Mouse (Mus musculus): ENCODE results near the gene Ednra. TPM values are rescaled to one million over a fixed set of nuclear protein-coding genes. Genes with fewer than 3 reads are reported as not detected.
A peak's percentile ranks its signal among the peaks of the same experiment; 100 is the strongest.

Ednra gene
- polyA plus RNA-seq, 1 experiment from 2014 or later, result 62.3 TPM

DNA sequence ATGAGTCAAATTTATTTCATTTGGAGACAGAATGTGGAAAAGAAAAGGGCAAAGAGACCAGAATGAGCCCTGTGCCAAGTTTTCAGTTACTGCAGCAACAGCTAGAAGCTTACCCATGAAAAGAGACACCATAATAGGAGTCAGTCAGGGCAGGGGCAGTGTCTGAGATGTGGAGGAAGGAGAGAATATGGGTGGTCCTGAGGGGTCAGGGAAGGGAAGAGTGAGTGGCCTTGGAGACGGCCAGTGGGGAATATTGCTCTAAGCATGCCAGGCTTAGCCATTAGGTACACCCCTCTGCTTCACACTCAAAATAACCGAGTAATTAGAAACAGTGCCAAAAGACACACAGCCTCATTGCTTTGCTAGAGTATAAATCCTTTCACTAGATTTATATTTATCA lies 9.5 kb upstream of the Ednra start:
- Histone ChIP-seq H3K36me3 (ENCODE audit: control insufficient read depth, insufficient read depth, low read length) (no peaks in the 10 kb centered on the region), H3K9me3 (ENCODE audit: control insufficient read depth, low read length) (no peaks in the 10 kb centered on the region), H3K27ac (replicated peaks; ENCODE audit: low read depth, low read length) (no peak overlapping the region), H3K27me3 (ENCODE audit: control insufficient read depth, insufficient read depth, low read length) (no peaks in the 10 kb centered on the region), H3K9ac (ENCODE audit: low read length) (no peak overlapping the region), H3K4me1 (ENCODE audit: control insufficient read depth, insufficient read depth, low read length) (no peaks in the 10 kb centered on the region), H3K4me2 (ENCODE audit: low read depth, severe bottlenecking) (no peak overlapping the region), H3K4me3 (ENCODE audit: low read depth, low read length) (no peak overlapping the region)
- ATAC-seq (ENCODE audit: insufficient number of reproducible peaks, low FRiP score, low TSS enrichment, low read depth), result no peak
- DNase-seq (ENCODE audit: low spot score), result no peak
- 26% methylated on average over 2 of the region's 2 CpGs for WGBS

DNA sequence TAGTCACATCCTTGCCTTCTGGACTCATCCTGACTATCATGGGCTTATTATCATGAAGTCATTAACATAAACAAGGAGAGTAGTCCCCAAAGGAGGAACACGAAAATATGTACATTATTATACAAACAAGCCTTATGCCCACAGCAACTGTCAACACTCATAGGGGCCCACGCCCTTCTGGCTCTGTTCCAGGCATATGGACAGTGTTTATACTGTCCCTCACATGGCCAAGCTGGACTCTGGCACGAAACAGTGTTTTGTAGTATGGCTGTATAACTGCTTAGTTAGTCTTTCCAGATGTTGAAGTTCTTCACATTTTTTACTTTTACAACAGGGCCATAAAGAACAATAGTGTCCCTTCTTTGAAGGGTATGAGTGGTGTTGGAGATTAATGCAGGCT lies 8.7 kb upstream of the Ednra start:
- Histone ChIP-seq H3K4me2 (ENCODE audit: low read depth, severe bottlenecking) (no peak overlapping the region), H3K27me3 (ENCODE audit: control insufficient read depth, insufficient read depth, low read length) (no peaks in the 10 kb centered on the region)
- 71% methylated on average over 3 of the region's 3 CpGs for WGBS

DNA sequence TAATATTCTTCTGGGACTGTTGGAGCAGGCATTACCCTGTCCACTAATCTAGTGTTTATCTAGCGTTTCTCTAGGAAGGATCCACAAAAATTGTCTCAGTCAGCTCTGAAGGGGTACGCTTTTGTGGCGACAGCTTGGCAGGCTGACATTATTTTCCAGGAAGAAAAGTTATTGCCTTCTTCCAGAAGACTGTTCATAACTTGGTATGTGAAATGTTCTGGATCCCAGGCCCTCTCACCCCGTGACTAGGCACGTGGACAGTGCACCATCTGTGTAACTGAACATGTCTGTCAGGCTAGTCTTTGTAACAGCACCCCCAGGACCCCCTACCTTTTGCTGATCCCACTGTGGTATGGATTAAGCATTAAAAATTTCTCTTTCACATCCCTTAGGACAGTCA lies 1.1 kb upstream of the Ednra start:
- H3K4me2 ChIP-seq (ENCODE audit: low read depth, severe bottlenecking), result no peak overlapping the region

More for the DNA sequence above, 8.7 kb upstream of the Ednra start:
- DNase-seq (ENCODE audit: low spot score) (no peak), ATAC-seq (ENCODE audit: insufficient number of reproducible peaks, low FRiP score, low TSS enrichment, low read depth) (no peak)
- Histone ChIP-seq H3K9me3 (ENCODE audit: control insufficient read depth, low read length) (no peaks in the 10 kb centered on the region), H3K9ac (ENCODE audit: low read length) (no peak overlapping the region), H3K4me3 (ENCODE audit: low read depth, low read length) (no peak overlapping the region), H3K4me1 (ENCODE audit: control insufficient read depth, insufficient read depth, low read length) (no peaks in the 10 kb centered on the region), H3K27ac (replicated peaks; ENCODE audit: low read depth, low read length) (no peak overlapping the region), H3K36me3 (ENCODE audit: control insufficient read depth, insufficient read depth, low read length) (no peaks in the 10 kb centered on the region)

DNA sequence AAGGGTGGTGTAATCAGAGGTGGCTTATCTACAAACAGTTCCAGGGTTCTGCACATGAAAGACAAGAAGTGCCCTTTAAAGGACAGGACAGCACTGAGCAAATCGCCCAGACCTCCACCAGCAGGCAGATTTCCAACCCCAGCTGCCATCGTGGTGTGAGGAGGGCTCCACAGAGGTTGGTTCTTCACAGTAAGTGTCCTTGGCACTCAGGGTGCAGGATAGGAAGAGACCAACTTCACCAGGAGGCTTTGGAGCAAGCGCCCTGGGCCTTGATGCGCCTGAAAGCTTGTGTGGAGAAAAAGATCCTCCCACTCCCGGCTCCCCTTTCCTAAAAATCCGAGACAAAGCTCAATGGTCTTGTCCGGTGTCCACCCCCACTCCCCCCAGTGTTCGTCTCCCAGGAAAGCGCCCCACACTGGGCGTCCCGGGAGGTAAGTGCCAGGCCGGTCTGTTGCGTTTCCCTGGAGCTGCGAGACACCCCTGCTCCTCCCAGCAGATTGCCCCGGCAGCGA lies 674 bp downstream of the Ednra start:
- Histone ChIP-seq H3K4me1 (ENCODE audit: control insufficient read depth, insufficient read depth, low read length) (peaks cover 20% of the 10 kb centered on the region), H3K27me3 (ENCODE audit: control insufficient read depth, insufficient read depth, low read length) (no peaks in the 10 kb centered on the region), H3K9me3 (ENCODE audit: control insufficient read depth, low read length) (no peaks in the 10 kb centered on the region), H3K4me3 (ENCODE audit: low read depth, low read length) (peak overlapping the region; percentile 75), H3K36me3 (ENCODE audit: control insufficient read depth, insufficient read depth, low read length) (no peaks in the 10 kb centered on the region), H3K9ac (ENCODE audit: low read length) (peak overlapping the region; percentile 94), H3K27ac (replicated peaks; ENCODE audit: low read depth, low read length) (peak overlapping the region; percentile 94), H3K4me2 (ENCODE audit: low read depth, severe bottlenecking) (peak overlapping the region; percentile 71)
- DNase-seq (ENCODE audit: low spot score) (no peak), ATAC-seq (ENCODE audit: insufficient number of reproducible peaks, low FRiP score, low TSS enrichment, low read depth) (peak; percentile 32; the same call in 1 of the 2 replicates)
- 0% methylated on average over 16 of the region's 16 CpGs for WGBS

More for the DNA sequence above, 1.1 kb upstream of the Ednra start:
- DNase-seq (ENCODE audit: low spot score) (no peak), ATAC-seq (ENCODE audit: insufficient number of reproducible peaks, low FRiP score, low TSS enrichment, low read depth) (no peak)
- no peaks in the 10 kb centered on the region for H3K27me3 ChIP-seq (ENCODE audit: control insufficient read depth, insufficient read depth, low read length)
- no peaks in the 10 kb centered on the region for H3K9me3 ChIP-seq (ENCODE audit: control insufficient read depth, low read length)
- WGBS, result 57% methylated on average over 5 of the region's 5 CpGs
- H3K36me3 ChIP-seq (ENCODE audit: control insufficient read depth, insufficient read depth, low read length), result no peaks in the 10 kb centered on the region
- H3K4me1 ChIP-seq (ENCODE audit: control insufficient read depth, insufficient read depth, low read length), result peaks cover 20% of the 10 kb centered on the region
- no peak overlapping the region for H3K4me3 ChIP-seq (ENCODE audit: low read depth, low read length)
- H3K9ac ChIP-seq (ENCODE audit: low read length), result no peak overlapping the region
- H3K27ac ChIP-seq (replicated peaks; ENCODE audit: low read depth, low read length), result 0 out of 2 replicates have a peak overlapping the region, but pooled peaks have one; percentile 21

DNA sequence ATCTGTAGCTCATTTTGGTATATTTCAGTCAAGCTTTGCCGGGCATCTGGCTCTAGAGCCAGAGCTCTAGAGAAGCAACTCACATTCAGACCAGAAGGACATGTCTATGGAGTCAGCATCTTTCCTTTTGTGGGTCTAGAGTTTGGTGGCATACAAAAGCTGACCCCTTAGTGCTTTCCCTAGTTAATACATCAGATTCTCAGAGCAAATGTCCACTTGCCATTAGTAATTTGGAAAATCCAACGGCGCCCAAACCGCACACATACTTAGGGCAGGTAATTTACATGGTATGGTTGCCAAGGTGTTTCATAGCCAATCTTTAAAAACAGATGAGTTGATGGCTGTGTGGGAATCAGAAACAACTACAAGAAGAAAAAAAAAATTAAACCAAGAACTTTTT lies 1.2 kb downstream of the Ednra start:
- H3K9ac ChIP-seq (ENCODE audit: low read length), result peak overlapping the region; percentile 46
- peaks cover 20% of the 10 kb centered on the region for H3K4me1 ChIP-seq (ENCODE audit: control insufficient read depth, insufficient read depth, low read length)
- no peak for ATAC-seq (ENCODE audit: insufficient number of reproducible peaks, low FRiP score, low TSS enrichment, low read depth)
- H3K36me3 ChIP-seq (ENCODE audit: control insufficient read depth, insufficient read depth, low read length), result no peaks in the 10 kb centered on the region
- peak overlapping the region; percentile 71 for H3K4me2 ChIP-seq (ENCODE audit: low read depth, severe bottlenecking)
- peak overlapping the region; percentile 39; the same call in 1 of the 2 replicates for H3K27ac ChIP-seq (replicated peaks; ENCODE audit: low read depth, low read length)
- peak overlapping the region; percentile 75 for H3K4me3 ChIP-seq (ENCODE audit: low read depth, low read length)
- no peaks in the 10 kb centered on the region for H3K27me3 ChIP-seq (ENCODE audit: control insufficient read depth, insufficient read depth, low read length)
- H3K9me3 ChIP-seq (ENCODE audit: control insufficient read depth, low read length), result no peaks in the 10 kb centered on the region
- no peak for DNase-seq (ENCODE audit: low spot score)
- WGBS, result 71% methylated on average over 4 of the region's 4 CpGs

DNA sequence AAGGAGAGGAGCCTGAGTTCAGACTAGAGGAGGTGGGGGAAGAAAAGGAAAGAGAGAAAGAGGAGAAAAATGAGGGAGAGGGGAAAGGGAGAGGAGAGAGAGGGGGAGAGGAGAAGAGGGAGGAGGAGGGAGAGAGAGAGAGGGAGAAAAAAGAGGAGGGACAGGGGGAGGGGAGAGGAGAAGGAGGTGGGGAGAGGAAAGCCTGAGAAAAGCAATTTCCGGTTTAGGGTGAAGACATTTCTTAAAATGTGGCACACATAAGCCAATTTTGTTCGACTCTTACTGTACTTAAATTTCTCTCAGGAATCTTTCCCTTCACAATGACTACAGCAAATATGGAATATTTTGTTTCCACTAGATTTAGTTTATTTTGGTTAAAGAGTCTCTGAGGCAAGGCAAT lies 5.3 kb downstream of the Ednra start:
- DNase-seq (ENCODE audit: low spot score), result no peak
- Histone ChIP-seq H3K4me1 (ENCODE audit: control insufficient read depth, insufficient read depth, low read length) (peaks cover 26% of the 10 kb centered on the region), H3K4me3 (ENCODE audit: low read depth, low read length) (no peak overlapping the region), H3K27ac (replicated peaks; ENCODE audit: low read depth, low read length) (no peak overlapping the region), H3K9ac (ENCODE audit: low read length) (no peak overlapping the region), H3K36me3 (ENCODE audit: control insufficient read depth, insufficient read depth, low read length) (no peaks in the 10 kb centered on the region), H3K9me3 (ENCODE audit: control insufficient read depth, low read length) (no peaks in the 10 kb centered on the region), H3K27me3 (ENCODE audit: control insufficient read depth, insufficient read depth, low read length) (no peaks in the 10 kb centered on the region), H3K4me2 (ENCODE audit: low read depth, severe bottlenecking) (no peak overlapping the region)
- WGBS, result 83% methylated on average over 2 of the region's 2 CpGs
- ATAC-seq (ENCODE audit: insufficient number of reproducible peaks, low FRiP score, low TSS enrichment, low read depth), result no peak

DNA sequence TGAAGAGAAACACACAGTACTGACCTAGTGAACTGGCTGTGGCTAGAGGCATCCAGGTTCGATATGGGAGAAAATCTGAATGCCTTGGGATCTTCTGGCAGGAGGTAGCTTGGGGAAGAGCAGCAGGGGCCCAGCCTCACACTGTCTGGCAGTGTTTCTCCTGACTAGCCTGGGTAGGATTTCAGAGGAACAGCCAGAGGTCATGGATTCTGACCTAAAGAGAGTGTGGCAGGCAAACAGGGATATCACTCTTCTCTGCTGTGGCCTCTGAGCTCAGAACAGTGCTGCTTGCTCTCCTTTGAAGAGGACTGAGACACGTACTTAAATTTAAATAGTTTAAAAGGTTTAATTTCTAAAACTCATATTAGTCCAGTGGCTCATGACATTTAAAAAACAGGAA lies 7.2 kb downstream of the Ednra start:
- H3K27me3 ChIP-seq (ENCODE audit: control insufficient read depth, insufficient read depth, low read length), result no peaks in the 10 kb centered on the region
- no peak overlapping the region for H3K9ac ChIP-seq (ENCODE audit: low read length)
- peaks cover 33% of the 10 kb centered on the region for H3K4me1 ChIP-seq (ENCODE audit: control insufficient read depth, insufficient read depth, low read length)
- ATAC-seq (ENCODE audit: insufficient number of reproducible peaks, low FRiP score, low TSS enrichment, low read depth), result no peak
- H3K36me3 ChIP-seq (ENCODE audit: control insufficient read depth, insufficient read depth, low read length), result no peaks in the 10 kb centered on the region
- H3K27ac ChIP-seq (replicated peaks; ENCODE audit: low read depth, low read length), result no peak overlapping the region
- 27% methylated on average over 2 of the region's 2 CpGs for WGBS
- no peak overlapping the region for H3K4me3 ChIP-seq (ENCODE audit: low read depth, low read length)
- no peak for DNase-seq (ENCODE audit: low spot score)
- no peak overlapping the region for H3K4me2 ChIP-seq (ENCODE audit: low read depth, severe bottlenecking)
- no peaks in the 10 kb centered on the region for H3K9me3 ChIP-seq (ENCODE audit: control insufficient read depth, low read length)

DNA sequence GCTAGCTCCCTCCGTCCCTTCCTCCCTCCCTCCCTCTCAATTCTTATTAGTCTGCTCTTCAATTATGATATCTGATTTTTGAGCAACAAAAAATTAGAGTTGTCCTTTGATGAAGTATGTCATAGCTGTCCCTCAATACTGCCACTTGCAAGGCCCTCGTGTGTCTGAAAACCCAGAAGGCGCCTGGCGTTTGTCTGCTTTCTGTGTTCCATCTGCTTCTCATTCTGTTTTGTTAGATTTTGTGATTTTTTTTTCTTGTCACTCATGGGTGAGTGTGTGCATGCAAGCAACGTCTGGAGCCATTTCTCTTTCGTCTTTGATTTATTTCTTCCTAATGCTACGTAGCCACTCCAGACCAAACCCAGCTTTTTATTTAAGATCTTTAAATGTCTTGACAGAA lies 9.8 kb downstream of the Ednra start:
- peaks cover 45% of the 10 kb centered on the region for H3K4me1 ChIP-seq (ENCODE audit: control insufficient read depth, insufficient read depth, low read length)
- no peak overlapping the region for H3K9ac ChIP-seq (ENCODE audit: low read length)
- no peaks in the 10 kb centered on the region for H3K36me3 ChIP-seq (ENCODE audit: control insufficient read depth, insufficient read depth, low read length)
- no peak overlapping the region for H3K4me2 ChIP-seq (ENCODE audit: low read depth, severe bottlenecking)
- 21% methylated on average over 7 of the region's 7 CpGs for WGBS
- ATAC-seq (ENCODE audit: insufficient number of reproducible peaks, low FRiP score, low TSS enrichment, low read depth), result no peak
- H3K4me3 ChIP-seq (ENCODE audit: low read depth, low read length), result no peak overlapping the region
- no peaks in the 10 kb centered on the region for H3K9me3 ChIP-seq (ENCODE audit: control insufficient read depth, low read length)
- H3K27ac ChIP-seq (replicated peaks; ENCODE audit: low read depth, low read length), result peak overlapping the region; percentile 38
- no peaks in the 10 kb centered on the region for H3K27me3 ChIP-seq (ENCODE audit: control insufficient read depth, insufficient read depth, low read length)
- peak; percentile 54 for DNase-seq (ENCODE audit: low spot score)

DNA sequence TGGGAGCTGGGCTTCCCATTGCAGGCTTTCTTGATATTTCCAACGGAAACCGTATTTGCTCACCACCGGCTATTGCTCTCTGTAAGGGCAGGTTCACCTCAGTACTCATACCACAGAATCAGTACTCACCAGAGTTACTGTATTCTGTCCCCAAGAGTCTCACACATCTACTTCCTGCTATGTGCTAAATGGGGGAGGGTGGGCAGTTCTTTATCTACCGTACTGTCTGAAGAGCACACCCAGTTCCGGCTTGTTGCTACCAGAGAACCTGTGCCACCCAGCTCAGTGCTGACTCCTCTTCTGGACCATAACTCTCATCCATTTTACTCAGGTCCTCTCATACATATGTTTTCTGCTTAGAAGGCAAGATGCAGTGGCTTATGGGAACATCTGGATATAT lies 10.6 kb downstream of the Ednra start:
- Histone ChIP-seq H3K4me3 (ENCODE audit: low read depth, low read length) (no peak overlapping the region), H3K36me3 (ENCODE audit: control insufficient read depth, insufficient read depth, low read length) (no peaks in the 10 kb centered on the region), H3K27me3 (ENCODE audit: control insufficient read depth, insufficient read depth, low read length) (no peaks in the 10 kb centered on the region), H3K4me1 (ENCODE audit: control insufficient read depth, insufficient read depth, low read length) (peaks cover 46% of the 10 kb centered on the region), H3K4me2 (ENCODE audit: low read depth, severe bottlenecking) (no peak overlapping the region), H3K27ac (replicated peaks; ENCODE audit: low read depth, low read length) (peak overlapping the region; percentile 38), H3K9ac (ENCODE audit: low read length) (no peak overlapping the region), H3K9me3 (ENCODE audit: control insufficient read depth, low read length) (no peaks in the 10 kb centered on the region)
- no peak for DNase-seq (ENCODE audit: low spot score)
- ATAC-seq (ENCODE audit: insufficient number of reproducible peaks, low FRiP score, low TSS enrichment, low read depth), result no peak
- 78% methylated on average over 5 of the region's 5 CpGs for WGBS

All from limb, embryonic 11.5 days (tissue).